Mouse (Mus musculus): ENCODE data around the gene Arhgap30. TPM values are rescaled to one million over a fixed set of nuclear protein-coding genes. Genes with fewer than 3 reads are reported as not detected.

The Arhgap30 gene
- polyA plus RNA-seq, 1 experiment from 2014 or later: 0.78 TPM

- H3K4me2 ChIP-seq: peak overlapping the region; percentile 73
- H3K27me3 ChIP-seq (replicated peaks): peaks cover 22% of the 10 kb centered on the region
- peak overlapping the region; percentile 98 for H3K4me3 ChIP-seq
- WGBS: under 1% methylated on average over 39 of the region's 39 CpGs
- H3K4me1 ChIP-seq: peaks cover 24% of the 10 kb centered on the region
- H3K9ac ChIP-seq: peak overlapping the region; percentile 99
- no peaks in the 10 kb centered on the region for H3K9me3 ChIP-seq
- H3K27ac ChIP-seq (replicated peaks): peak overlapping the region; percentile 92
- peak; percentile 41; the same call in 1 of the 2 replicates for ATAC-seq (ENCODE audit: extremely low read depth, insufficient number of reproducible peaks, low FRiP score, low TSS enrichment)
- peaks cover 25% of the 10 kb centered on the region for H3K36me3 ChIP-seq
These were observed 22.8 kb downstream of the Arhgap30 start for GRCm38 (mm10) chr1:171411492-171411941.

GRCm38 (mm10) chr1:171412001-171412441 is 23.3 kb downstream of the Arhgap30 start:
- H3K4me1 ChIP-seq: peaks cover 24% of the 10 kb centered on the region
- peak overlapping the region; percentile 73 for H3K4me2 ChIP-seq
- H3K27me3 ChIP-seq (replicated peaks): peaks cover 22% of the 10 kb centered on the region
- peak overlapping the region; percentile 99 for H3K9ac ChIP-seq
- no peaks in the 10 kb centered on the region for H3K9me3 ChIP-seq
- peak overlapping the region; percentile 92 for H3K27ac ChIP-seq (replicated peaks)
- peaks cover 30% of the 10 kb centered on the region for H3K36me3 ChIP-seq
- no peak for ATAC-seq (ENCODE audit: extremely low read depth, insufficient number of reproducible peaks, low FRiP score, low TSS enrichment)
- H3K4me3 ChIP-seq: peak overlapping the region; percentile 98
- WGBS: under 1% methylated on average over 20 of the region's 20 CpGs

GRCm38 (mm10) chr1:171412446-171412845 is 23.7 kb downstream of the Arhgap30 start:
- Histone ChIP-seq H3K36me3 (peaks cover 34% of the 10 kb centered on the region), H3K4me1 (peaks cover 24% of the 10 kb centered on the region), H3K9me3 (no peaks in the 10 kb centered on the region), H3K27me3 (replicated peaks) (peaks cover 20% of the 10 kb centered on the region), H3K4me2 (peak overlapping the region; percentile 73), H3K4me3 (peak overlapping the region; percentile 98), H3K27ac (replicated peaks) (peak overlapping the region; percentile 92), H3K9ac (peak overlapping the region; percentile 99)
- WGBS: 54% methylated on average over 3 of the region's 3 CpGs
- no peak for ATAC-seq (ENCODE audit: extremely low read depth, insufficient number of reproducible peaks, low FRiP score, low TSS enrichment)

GRCm38 (mm10) chr1:171413608-171414007 is 24.9 kb downstream of the Arhgap30 start:
- WGBS: 75% methylated on average over 8 of the region's 8 CpGs
- H3K9ac ChIP-seq: no peak overlapping the region

GRCm38 (mm10) chr1:171418660-171419059 is 29.9 kb downstream of the Arhgap30 start, which contains the start of gene Tstd1:
Tstd1 (plus strand) TSS chr1:171418872.
- Histone ChIP-seq H3K27me3 (replicated peaks) (no peaks in the 10 kb centered on the region), H3K4me1 (peaks cover 24% of the 10 kb centered on the region), H3K4me2 (no peak within 1 kb of the TSS), H3K9me3 (no peaks in the 10 kb centered on the region), H3K36me3 (peaks cover 75% of the 10 kb centered on the region), H3K4me3 (no peak within 1 kb of the TSS), H3K9ac (no peak within 1 kb of the TSS), H3K27ac (replicated peaks) (no peak within 1 kb of the TSS)
- ATAC-seq (ENCODE audit: extremely low read depth, insufficient number of reproducible peaks, low FRiP score, low TSS enrichment): no peak
- WGBS: 86% methylated on average over 5 of the region's 5 CpGs

More at GRCm38 (mm10) chr1:171413608-171414007, 24.9 kb downstream of the Arhgap30 start:
- no peak overlapping the region for H3K4me2 ChIP-seq
- H3K36me3 ChIP-seq: peaks cover 46% of the 10 kb centered on the region
- peaks cover 13% of the 10 kb centered on the region for H3K27me3 ChIP-seq (replicated peaks)
- no peak overlapping the region for H3K27ac ChIP-seq (replicated peaks)
- peaks cover 24% of the 10 kb centered on the region for H3K4me1 ChIP-seq
- no peak overlapping the region for H3K4me3 ChIP-seq
- H3K9me3 ChIP-seq: no peaks in the 10 kb centered on the region
- ATAC-seq (ENCODE audit: extremely low read depth, insufficient number of reproducible peaks, low FRiP score, low TSS enrichment): no peak

- H3K27me3 ChIP-seq (replicated peaks): no peaks in the 10 kb centered on the region
- 74% methylated on average over 12 of the region's 12 CpGs for WGBS
- H3K36me3 ChIP-seq: peaks cover 71% of the 10 kb centered on the region
- no peak overlapping the region for H3K4me3 ChIP-seq
- no peak overlapping the region for H3K4me2 ChIP-seq
- no peak overlapping the region for H3K27ac ChIP-seq (replicated peaks)
- no peaks in the 10 kb centered on the region for H3K9me3 ChIP-seq
- H3K4me1 ChIP-seq: peaks cover 17% of the 10 kb centered on the region
- no peak overlapping the region for H3K9ac ChIP-seq
- no peak for ATAC-seq (ENCODE audit: extremely low read depth, insufficient number of reproducible peaks, low FRiP score, low TSS enrichment)
These were observed 30.6 kb downstream of the Arhgap30 start for GRCm38 (mm10) chr1:171419291-171419882.

- Histone ChIP-seq H3K27me3 (replicated peaks) (no peaks in the 10 kb centered on the region), H3K4me3 (no peak overlapping the region), H3K9ac (no peak overlapping the region), H3K4me2 (no peak overlapping the region), H3K36me3 (peaks cover 66% of the 10 kb centered on the region), H3K4me1 (peaks cover 21% of the 10 kb centered on the region), H3K27ac (replicated peaks) (no peak overlapping the region), H3K9me3 (no peaks in the 10 kb centered on the region)
- no peak for ATAC-seq (ENCODE audit: extremely low read depth, insufficient number of reproducible peaks, low FRiP score, low TSS enrichment)
- WGBS: 76% methylated on average over 5 of the region's 5 CpGs
These were observed 31.2 kb downstream of the Arhgap30 start for GRCm38 (mm10) chr1:171419905-171420304.

- Histone ChIP-seq H3K36me3 (peaks cover 39% of the 10 kb centered on the region), H3K4me3 (no peak overlapping the region), H3K9ac (no peak overlapping the region), H3K4me2 (no peak overlapping the region), H3K27me3 (replicated peaks) (no peaks in the 10 kb centered on the region), H3K4me1 (peaks cover 27% of the 10 kb centered on the region), H3K9me3 (no peaks in the 10 kb centered on the region), H3K27ac (replicated peaks) (no peak overlapping the region; the same call in 1 of the 2 replicates)
- WGBS: 70% methylated on average over 8 of the region's 8 CpGs
- ATAC-seq (ENCODE audit: extremely low read depth, insufficient number of reproducible peaks, low FRiP score, low TSS enrichment): no peak
These were observed 33.8 kb downstream of the Arhgap30 start for GRCm38 (mm10) chr1:171422504-171423095.

GRCm38 (mm10) chr1:171424638-171425037 is 35.9 kb downstream of the Arhgap30 start:
- peak overlapping the region; percentile 0; the same call in 1 of the 2 replicates for H3K4me2 ChIP-seq
- ATAC-seq (ENCODE audit: extremely low read depth, insufficient number of reproducible peaks, low FRiP score, low TSS enrichment): no peak
- H3K9me3 ChIP-seq: 0 out of 2 replicates have a peak, but pooled peaks cover 4% of the 10 kb centered on the region
- no peaks in the 10 kb centered on the region for H3K27me3 ChIP-seq (replicated peaks)
- no peak overlapping the region for H3K4me3 ChIP-seq
- no peak overlapping the region for H3K9ac ChIP-seq
- 33% methylated on average over 5 of the region's 5 CpGs for WGBS
- peak overlapping the region; percentile 66 for H3K27ac ChIP-seq (replicated peaks)
- H3K4me1 ChIP-seq: peaks cover 27% of the 10 kb centered on the region
- peaks cover 19% of the 10 kb centered on the region for H3K36me3 ChIP-seq

GRCm38 (mm10) chr1:171425126-171425525 is 36.4 kb downstream of the Arhgap30 start:
- H3K4me1 ChIP-seq: peaks cover 27% of the 10 kb centered on the region
- no peak overlapping the region for H3K4me3 ChIP-seq
- WGBS: 25% methylated on average over 4 of the region's 4 CpGs
- peak overlapping the region; percentile 66 for H3K27ac ChIP-seq (replicated peaks)
- H3K4me2 ChIP-seq: peak overlapping the region; percentile 0; the same call in 1 of the 2 replicates
- no peaks in the 10 kb centered on the region for H3K27me3 ChIP-seq (replicated peaks)
- peaks cover 14% of the 10 kb centered on the region for H3K36me3 ChIP-seq
- no peak overlapping the region for H3K9ac ChIP-seq
- 0 out of 2 replicates have a peak, but pooled peaks cover 4% of the 10 kb centered on the region for H3K9me3 ChIP-seq
- no peak for ATAC-seq (ENCODE audit: extremely low read depth, insufficient number of reproducible peaks, low FRiP score, low TSS enrichment)

- ATAC-seq (ENCODE audit: extremely low read depth, insufficient number of reproducible peaks, low FRiP score, low TSS enrichment): no peak
These were observed 43.4 kb downstream of the Arhgap30 start for GRCm38 (mm10) chr1:171432158-171432557.

More at GRCm38 (mm10) chr1:171432158-171432557, 43.4 kb downstream of the Arhgap30 start:
- H3K4me1 ChIP-seq: 0 out of 2 replicates have a peak, but pooled peaks cover 7% of the 10 kb centered on the region
- H3K9me3 ChIP-seq: 0 out of 2 replicates have a peak, but pooled peaks cover 4% of the 10 kb centered on the region
- no peaks in the 10 kb centered on the region for H3K27me3 ChIP-seq (replicated peaks)
- H3K27ac ChIP-seq (replicated peaks): no peak overlapping the region
- H3K4me2 ChIP-seq: no peak overlapping the region
- WGBS: 66% methylated on average over 5 of the region's 5 CpGs
- no peak overlapping the region for H3K9ac ChIP-seq
- H3K36me3 ChIP-seq: no peaks in the 10 kb centered on the region
- no peak overlapping the region for H3K4me3 ChIP-seq
